Mouse (Mus musculus) embryo, embryonic 11 days (tissue): ENCODE measurements around the gene Katnb1.

Source experiments
- DNase-seq: peaks from one replicate; pipeline ENCODE4 v3.0.0-alpha.2; 2015

The Katnb1 gene

GRCm38 (mm10) chr8:95080381-95081341 lies at the start of gene Katnb1:
Katnb1 (plus strand) TSS chr8:95081186.
- peak; percentile 99 for DNase-seq

GRCm38 (mm10) chr8:95037106-95037925 lies 43.7 kb upstream of the Katnb1 start:
- DNase-seq, result peak; percentile 41

DNA sequence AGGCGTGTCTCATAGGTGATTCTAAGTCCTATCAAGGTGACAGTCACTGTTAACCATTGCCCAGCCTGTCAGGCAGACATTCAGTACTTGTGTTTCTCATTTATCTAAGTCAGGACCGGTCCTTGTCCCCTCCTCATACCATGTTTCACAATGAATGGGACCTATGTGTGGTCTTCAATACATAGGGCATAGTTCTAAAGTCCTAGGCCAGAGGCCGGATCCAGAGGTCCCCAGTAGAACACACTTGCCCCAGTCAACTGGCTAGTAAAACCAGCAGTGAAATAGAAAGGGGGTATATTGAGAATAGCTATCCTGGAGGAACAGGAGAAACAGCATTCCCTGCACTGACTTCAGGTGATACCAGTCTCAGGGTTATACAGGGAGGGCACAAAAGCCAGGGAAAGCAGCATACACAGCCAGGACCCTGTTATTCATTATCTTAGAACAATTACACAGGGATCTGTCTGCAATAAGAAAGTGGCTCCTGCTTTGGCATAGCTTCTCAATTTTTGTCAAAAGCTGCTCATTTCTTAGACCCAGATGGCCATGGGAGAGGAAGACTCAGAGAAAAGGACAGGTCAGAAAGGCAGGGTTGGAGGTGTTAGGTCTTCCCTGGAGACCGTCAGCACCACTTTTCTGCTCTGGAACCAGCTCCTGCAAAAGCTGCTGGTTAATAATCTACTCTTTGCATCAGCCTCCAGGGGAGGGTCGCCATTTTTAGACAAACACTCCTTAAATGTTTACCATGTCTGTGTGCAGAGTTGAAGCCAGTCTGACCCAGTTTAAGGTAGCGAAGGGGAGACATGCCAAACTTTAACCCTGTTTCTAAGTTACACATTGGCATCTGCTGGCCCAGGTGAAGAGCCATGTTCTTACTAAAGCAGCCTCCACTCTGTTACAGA lies 38.9 kb upstream of the Katnb1 start:
- no peak for DNase-seq

GRCm38 (mm10) chr8:95044811-95045210 lies 36.2 kb upstream of the Katnb1 start:
- DNase-seq, result no peak

DNA sequence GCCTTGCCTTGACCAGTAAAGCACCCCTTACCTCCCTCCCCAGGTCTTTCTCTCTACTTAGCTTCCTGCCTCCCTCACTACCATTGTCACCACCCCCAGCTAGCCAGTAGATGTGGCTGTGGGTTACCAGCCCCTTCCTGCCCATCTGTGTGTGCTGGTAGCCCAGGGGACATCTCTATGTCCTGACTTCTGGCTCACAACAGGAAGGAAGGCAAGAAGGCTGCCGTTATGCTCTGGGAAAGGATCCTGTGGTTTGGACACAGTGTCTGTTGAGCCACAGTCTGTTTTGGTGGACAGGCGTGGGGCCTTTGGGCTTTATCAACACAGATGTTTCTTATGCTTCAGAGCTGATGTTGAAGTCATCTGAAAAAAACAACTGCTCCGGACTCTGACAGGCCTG lies 34.0 kb upstream of the Katnb1 start:
- no peak for DNase-seq

GRCm38 (mm10) chr8:95047884-95048680 lies 32.9 kb upstream of the Katnb1 start:
- DNase-seq, result no peak

DNA sequence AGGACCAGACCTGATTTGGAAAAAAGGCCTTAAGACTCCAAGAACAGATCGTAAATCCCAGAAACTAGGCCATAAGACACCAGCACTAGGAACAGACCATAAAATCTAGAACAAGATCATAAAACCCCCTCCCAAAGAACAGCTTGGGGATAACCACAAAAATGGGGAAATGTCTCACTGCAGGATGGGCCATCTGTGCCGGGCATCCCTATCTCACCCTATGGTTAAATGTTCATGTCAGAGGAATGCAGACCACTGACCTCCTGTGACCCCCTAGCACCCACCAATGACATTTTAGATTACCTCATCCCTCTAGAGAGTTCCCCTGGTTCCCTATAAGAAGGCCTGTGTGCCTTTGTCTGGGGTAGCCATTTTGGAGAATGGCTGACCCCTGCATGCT lies 31.4 kb upstream of the Katnb1 start:
- DNase-seq, result no peak

DNA sequence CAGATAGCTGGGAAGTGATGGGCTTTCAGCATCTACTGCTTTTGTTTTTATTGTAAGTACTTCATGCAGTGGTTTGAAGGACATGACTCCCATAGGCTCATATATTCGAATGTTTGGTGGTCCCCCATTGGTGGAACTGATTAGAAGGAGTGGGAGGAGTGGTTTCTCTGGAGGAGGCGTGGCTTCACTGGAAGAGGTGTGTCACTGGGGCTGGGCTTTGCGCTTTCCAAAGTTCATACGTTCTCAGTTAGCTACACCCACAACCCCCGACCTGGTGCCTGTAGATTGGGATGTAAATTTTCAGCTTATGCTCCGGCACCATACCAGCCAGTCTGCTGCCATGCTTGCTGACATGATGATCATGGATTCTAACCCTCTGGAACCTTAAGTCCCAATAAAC lies 26.5 kb upstream of the Katnb1 start:
- no peak for DNase-seq

- peak; percentile 44 for DNase-seq
Measured at GRCm38 (mm10) chr8:95054927-95055510, 26.0 kb upstream of the Katnb1 start, which contains the start of gene Drc7. Drc7 (plus strand) TSS chr8:95055103.

DNA sequence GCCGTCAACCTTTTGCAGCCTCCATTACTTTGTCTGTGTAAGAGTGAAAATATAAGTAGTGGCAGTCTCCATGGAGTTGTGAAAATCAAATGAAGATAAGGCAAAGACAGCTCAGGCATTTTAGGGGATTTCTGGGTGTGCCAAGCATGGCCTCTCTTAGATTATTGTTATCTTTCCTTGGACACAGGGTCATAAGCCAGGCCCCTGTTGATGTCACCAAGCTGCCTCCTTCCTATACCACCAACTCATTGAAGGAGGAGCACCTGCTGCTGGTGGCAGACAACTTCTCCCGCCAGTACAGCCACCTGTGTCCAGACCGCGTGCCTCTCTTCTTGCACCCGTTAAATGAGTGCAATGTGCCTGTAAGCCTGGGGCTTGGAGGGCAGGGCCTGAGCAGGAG lies 24.6 kb upstream of the Katnb1 start:
- DNase-seq, result no peak

DNA sequence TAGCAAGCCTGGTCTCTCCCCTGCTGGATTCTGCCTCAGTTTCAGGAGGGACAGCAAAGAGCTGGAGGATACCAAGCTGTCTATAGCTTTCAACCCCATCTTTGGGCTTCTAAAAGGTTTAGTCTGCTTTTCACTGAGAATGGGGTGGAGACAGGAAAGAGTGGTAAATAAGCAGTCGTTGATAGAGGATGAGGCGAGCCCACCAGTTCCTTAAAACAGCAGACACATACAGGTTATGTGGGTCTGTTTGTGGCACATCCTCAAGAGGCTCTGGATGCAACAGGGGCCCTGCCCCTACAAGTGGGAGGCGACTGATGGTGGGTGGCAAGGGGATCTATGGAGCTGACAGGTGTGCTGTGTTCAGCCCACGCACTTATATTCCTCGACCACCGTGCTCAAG lies 22.3 kb upstream of the Katnb1 start:
- no peak for DNase-seq

GRCm38 (mm10) chr8:95059812-95060533 lies 21.0 kb upstream of the Katnb1 start:
- no peak for DNase-seq

DNA sequence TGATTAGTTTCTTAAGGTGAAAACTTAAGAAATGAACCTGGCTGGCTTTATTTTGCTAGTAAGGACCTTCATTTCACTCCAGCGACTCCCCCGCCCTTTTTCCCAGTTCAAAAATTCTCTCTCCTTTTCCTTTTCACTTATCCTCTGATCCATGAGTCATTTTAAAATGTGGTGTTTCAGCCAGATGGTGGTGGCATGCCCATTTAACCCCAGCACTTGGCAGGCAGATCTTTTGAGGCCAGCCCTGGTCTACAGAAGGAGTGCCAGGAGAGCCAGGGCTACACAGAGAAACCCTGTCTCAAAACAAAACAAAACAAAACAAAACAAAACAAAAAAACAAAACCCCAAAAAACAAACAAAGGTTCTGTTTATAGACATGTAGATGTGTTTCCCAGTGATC lies 16.5 kb upstream of the Katnb1 start:
- DNase-seq, result no peak

DNA sequence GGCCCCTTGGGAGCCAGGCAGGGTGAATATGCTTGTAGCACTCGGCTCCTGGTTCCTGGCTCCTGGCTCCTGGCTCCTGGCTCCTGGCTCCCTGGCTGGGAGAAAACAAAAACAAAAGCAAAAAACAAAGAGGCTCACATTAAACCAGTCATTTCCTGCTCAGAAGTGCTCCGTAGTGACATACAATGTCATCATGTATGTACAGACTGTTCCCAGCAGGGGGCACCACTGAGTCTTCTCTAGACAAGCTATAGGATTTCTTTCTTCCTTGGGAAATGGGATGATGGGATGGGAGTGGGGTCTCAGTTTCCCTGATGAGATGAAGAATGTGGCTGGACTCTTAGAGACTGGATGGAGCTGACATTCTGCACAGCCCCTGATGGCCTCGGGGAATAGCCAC lies 13.4 kb upstream of the Katnb1 start:
- DNase-seq, result peak; percentile 78

DNA sequence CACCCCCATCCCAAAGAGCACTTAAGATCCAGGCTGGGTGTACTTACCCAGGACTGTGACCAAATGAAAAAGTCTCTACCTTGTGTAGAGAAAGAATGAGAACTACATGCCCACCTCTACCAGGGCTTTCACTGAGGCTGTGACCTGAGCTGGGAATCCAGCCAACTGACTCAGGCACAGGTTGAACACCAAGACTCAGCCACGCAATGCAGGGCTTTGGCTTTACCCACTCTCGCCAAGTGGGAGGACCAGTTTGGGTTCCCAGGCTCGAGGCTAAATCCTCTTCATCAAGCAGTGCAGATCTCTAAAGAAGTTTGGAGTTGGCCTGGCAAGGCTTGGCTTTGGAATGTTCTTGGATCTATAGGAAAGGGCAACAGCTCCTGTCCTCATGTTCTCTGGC lies 5.5 kb upstream of the Katnb1 start:
- no peak for DNase-seq

DNA sequence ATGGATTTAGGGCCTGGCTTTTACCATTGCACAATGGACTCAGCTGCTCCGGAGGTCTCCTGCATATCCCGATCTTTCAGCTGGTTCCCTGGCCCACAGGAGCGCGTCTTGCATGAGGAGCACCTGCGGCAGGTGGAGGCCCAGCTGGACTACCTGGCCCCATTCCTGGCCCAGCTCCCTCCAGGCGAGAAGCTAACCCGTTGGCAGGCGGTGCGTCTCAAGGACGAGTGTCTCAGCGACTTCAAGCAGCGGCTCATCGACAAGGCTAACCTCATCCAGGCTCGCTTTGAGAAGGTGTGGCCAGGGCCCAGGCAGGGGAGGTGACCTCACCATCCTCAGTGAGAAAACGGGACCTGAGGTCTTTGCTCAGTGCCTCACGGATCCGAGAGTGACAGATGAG lies 4.8 kb upstream of the Katnb1 start:
- DNase-seq, result no peak

- DNase-seq, result no peak
Measured at GRCm38 (mm10) chr8:95078055-95078454, 2.9 kb upstream of the Katnb1 start.

DNA sequence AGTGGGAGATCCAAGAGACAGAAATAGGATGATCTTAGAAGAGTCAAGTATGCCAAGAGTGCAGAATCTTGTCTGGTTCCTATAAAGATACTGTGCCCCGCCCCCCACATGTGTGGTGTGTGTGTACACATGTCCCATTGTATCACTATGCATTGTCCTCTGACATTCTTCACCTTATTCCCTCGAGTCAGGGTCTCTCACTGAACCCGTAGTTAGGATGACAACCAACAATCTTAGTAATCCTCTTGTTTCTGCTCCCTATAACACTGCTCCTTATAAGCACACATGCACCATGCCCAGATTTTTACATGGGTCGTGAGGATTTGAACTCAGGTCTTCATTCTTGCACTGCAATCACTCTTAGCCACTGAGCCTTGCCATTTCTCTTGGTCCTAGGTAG lies 1.7 kb upstream of the Katnb1 start:
- DNase-seq, result no peak

- DNase-seq, result peak; percentile 17
Measured at GRCm38 (mm10) chr8:95081650-95082049, 664 bp downstream of the Katnb1 start.

DNA sequence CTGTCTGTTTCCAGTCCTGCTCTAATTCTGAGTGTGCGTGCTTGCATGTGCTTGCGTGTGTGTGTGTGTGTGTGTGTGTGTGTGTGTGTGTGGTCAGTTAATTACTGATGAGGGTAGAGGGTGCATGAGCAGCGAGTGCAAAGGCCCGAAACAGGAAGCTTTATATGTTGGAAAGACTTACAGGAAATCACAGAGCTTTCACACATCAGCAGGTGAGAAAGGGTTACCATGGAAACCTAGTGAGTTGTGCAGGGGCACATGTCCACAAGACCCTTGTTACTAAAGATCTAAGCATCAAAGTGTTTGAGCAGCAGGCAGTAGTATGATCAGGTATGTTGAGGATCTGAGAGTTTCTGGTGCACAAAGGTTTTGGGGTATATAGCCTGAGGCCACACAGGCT lies 3.3 kb downstream of the Katnb1 start:
- DNase-seq, result no peak
